Mouse (Mus musculus): Measurements from ENCODE around the gene Galnt10.
"Not testable (repeated sequence)": the region's sequence is repeated elsewhere in the genome, so short reads cannot be mapped to it uniquely, and the experiment has no call there.

Gene Galnt10

GRCm38 (mm10) chr11:57786616-57787418, 141.6 kb downstream of the Galnt10 start:
- DNase-seq (ENCODE audit: low read depth, low spot score): peak; percentile 23

GRCm38 (mm10) chr11:57787913-57788312, 142.7 kb downstream of the Galnt10 start:
- DNase-seq (ENCODE audit: low read depth, low spot score): no peak

GRCm38 (mm10) chr11:57790866-57791535, 145.8 kb downstream of the Galnt10 start:
- DNase-seq (ENCODE audit: low read depth, low spot score): no peak

- DNase-seq (ENCODE audit: low read depth, low spot score): no peak
Observed at GRCm38 (mm10) chr11:57795086-57795485, 149.8 kb downstream of the Galnt10 start.

GRCm38 (mm10) chr11:57797828-57798227, 152.6 kb downstream of the Galnt10 start:
- DNase-seq (ENCODE audit: low read depth, low spot score): no peak

GRCm38 (mm10) chr11:57799456-57799855, 154.2 kb downstream of the Galnt10 start:
- no peak for DNase-seq (ENCODE audit: low read depth, low spot score)

GRCm38 (mm10) chr11:57800266-57800951, 155.2 kb downstream of the Galnt10 start:
- DNase-seq (ENCODE audit: low read depth, low spot score): no peak

GRCm38 (mm10) chr11:57800971-57801765, 155.9 kb downstream of the Galnt10 start, which contains the start of gene Sap30l:
Gene Sap30l, plus strand, starts transcription at chr11:57801637.
- peak; percentile 89 for DNase-seq (ENCODE audit: low read depth, low spot score)

- DNase-seq (ENCODE audit: low read depth, low spot score): no peak
Observed at GRCm38 (mm10) chr11:57801766-57802510, 156.7 kb downstream of the Galnt10 start.

- no peak for DNase-seq (ENCODE audit: low read depth, low spot score)
Observed at GRCm38 (mm10) chr11:57802511-57802870, 157.2 kb downstream of the Galnt10 start.

- DNase-seq (ENCODE audit: low read depth, low spot score): no peak
Observed at GRCm38 (mm10) chr11:57805047-57805446, 159.8 kb downstream of the Galnt10 start.

- no peak for DNase-seq (ENCODE audit: low read depth, low spot score)
Observed at GRCm38 (mm10) chr11:57809017-57809731, 163.9 kb downstream of the Galnt10 start.

GRCm38 (mm10) chr11:57809732-57810098, 164.5 kb downstream of the Galnt10 start:
- no peak for DNase-seq (ENCODE audit: low read depth, low spot score)

GRCm38 (mm10) chr11:57811006-57811405, 165.8 kb downstream of the Galnt10 start:
- no peak for DNase-seq (ENCODE audit: low read depth, low spot score)

GRCm38 (mm10) chr11:57812212-57812611, 167.0 kb downstream of the Galnt10 start:
- no peak for DNase-seq (ENCODE audit: low read depth, low spot score)

- no peak for DNase-seq (ENCODE audit: low read depth, low spot score)
Observed at GRCm38 (mm10) chr11:57813641-57814040, 168.4 kb downstream of the Galnt10 start.

- DNase-seq (ENCODE audit: low read depth, low spot score): no peak
Observed at GRCm38 (mm10) chr11:57818189-57818588, 172.9 kb downstream of the Galnt10 start.

GRCm38 (mm10) chr11:57819999-57820581, 174.8 kb downstream of the Galnt10 start:
- DNase-seq (ENCODE audit: low read depth, low spot score): peak; percentile 60

GRCm38 (mm10) chr11:57823159-57823558, 177.9 kb downstream of the Galnt10 start:
- not testable (repeated sequence) for DNase-seq (ENCODE audit: low read depth, low spot score)

- DNase-seq (ENCODE audit: low read depth, low spot score): no peak
Observed at GRCm38 (mm10) chr11:57823714-57824113, 178.5 kb downstream of the Galnt10 start.

Measured in retina, postnatal 7 days (tissue).